Mouse (Mus musculus) thymus, adult 2 months (tissue): ENCODE results near the gene Btbd19. TPM values are rescaled to one million over a fixed set of nuclear protein-coding genes. Genes with fewer than 3 reads are reported as not detected.

Experiments
- DNase-seq: peaks from one replicate; pipeline ENCODE4 v3.0.0; 2021
- H3K27ac ChIP-seq: fragments of 200-500 bp; 2 replicates; pipeline ENCODE4 v1.5.1; 2012; ENCODE audit warnings: low read length, control low read depth; ENCODE audit not compliant: control insufficient read depth, insufficient read depth
- H3K27me3 ChIP-seq: fragments of 200-500 bp; 2 replicates; pipeline ENCODE4 v1.6.1; 2012; ENCODE audit warnings: mild to moderate bottlenecking, low read length, moderate library complexity, mixed read lengths; ENCODE audit not compliant: control insufficient read depth, insufficient read depth
- H3K36me3 ChIP-seq: fragments of 200-500 bp; 2 replicates; pipeline ENCODE4 v1.6.1; 2012; ENCODE audit warnings: mild to moderate bottlenecking, low read length, moderate library complexity; ENCODE audit not compliant: control insufficient read depth, insufficient read depth
- H3K4me1 ChIP-seq: fragments of 200-500 bp; replicated peaks from 2 replicates; pipeline ENCODE4 v1.6.1; 2012; ENCODE audit warnings: low read length; ENCODE audit not compliant: control insufficient read depth, insufficient read depth
- H3K4me3 ChIP-seq: fragments of 200-500 bp; 2 replicates; pipeline ENCODE4 v1.5.1; 2012; ENCODE audit warnings: mild to moderate bottlenecking, low read length, control low read depth, moderate library complexity; ENCODE audit not compliant: control insufficient read depth, insufficient read depth
- CTCF ChIP-seq: fragments of 200-500 bp; IDR thresholded peaks from 2 replicates; pipeline ENCODE4 v1.5.1; 2012; ENCODE audit warnings: mild to moderate bottlenecking, control low read depth, low read length, moderate library complexity, borderline replicate concordance; ENCODE audit not compliant: control insufficient read depth, poor library complexity, insufficient read depth; ENCODE audit errors: extremely low read depth
- POLR2A ChIP-seq: fragments of 200-500 bp; IDR thresholded peaks from 2 replicates; pipeline ENCODE4 v1.6.1; 2012; ENCODE audit warnings: mild to moderate bottlenecking, low read length, control low read depth, moderate library complexity; ENCODE audit not compliant: control insufficient read depth, poor library complexity, insufficient read depth; ENCODE audit errors: extremely low read depth
- WGBS: fragments of 180-500 bp; shearing (Covaris S2); methylation state at CpG from one replicate; pipeline ENCODE4 v1.1.7; 2018; 5-methylcytosine and 5-hydroxymethylcytosine counted together
- polyA plus RNA-seq: library from polyadenylated mRNA; depleted of rRNA; stranded (reverse); fragments of >200 nt; gene quantifications from 2 replicates; pipeline ENCODE4 v1.2.3, GENCODE M21; 2012

The Btbd19 gene
- polyA plus RNA-seq, 1 experiment = 20.3 TPM

- WGBS = 96% methylated on average over 25 of the region's 25 CpGs
- Histone ChIP-seq H3K27me3 (no peaks in the 10 kb centered on the region), H3K4me3 (no peak overlapping the region), H3K36me3 (no peaks in the 10 kb centered on the region), H3K4me1 (peaks cover 5% of the 10 kb centered on the region; the same call in 1 of the 2 replicates), H3K27ac (no peak overlapping the region)
- TF ChIP-seq CTCF = no peak
- TF ChIP-seq POLR2A = no peak
- no peak for DNase-seq
These were observed 16.2 kb downstream of the Btbd19 start for GRCm38 (mm10) chr4:117109330-117109729.

GRCm38 (mm10) chr4:117108524-117108849 is 17.0 kb downstream of the Btbd19 start:
- no peak overlapping the region for H3K4me3 ChIP-seq

GRCm38 (mm10) chr4:117107813-117108523 is 17.6 kb downstream of the Btbd19 start:
- H3K27me3 ChIP-seq = no peaks in the 10 kb centered on the region
- peaks cover 5% of the 10 kb centered on the region; the same call in 1 of the 2 replicates for H3K4me1 ChIP-seq
- DNase-seq = no peak
- H3K27ac ChIP-seq = no peak overlapping the region
- no peaks in the 10 kb centered on the region for H3K36me3 ChIP-seq
- 95% methylated on average over 18 of the region's 18 CpGs for WGBS
- H3K4me3 ChIP-seq = no peak overlapping the region
- TF ChIP-seq CTCF = no peak
- no peak for TF ChIP-seq POLR2A

More at GRCm38 (mm10) chr4:117108524-117108849, 17.0 kb downstream of the Btbd19 start:
- no peak for DNase-seq
- Histone ChIP-seq H3K27me3 (no peaks in the 10 kb centered on the region), H3K36me3 (no peaks in the 10 kb centered on the region), H3K4me1 (peaks cover 5% of the 10 kb centered on the region; the same call in 1 of the 2 replicates), H3K27ac (no peak overlapping the region)
- TF ChIP-seq CTCF (no peak), POLR2A (no peak)
- WGBS = 96% methylated on average over 6 of the region's 6 CpGs

- no peak overlapping the region for H3K27ac ChIP-seq
These were observed 20.4 kb downstream of the Btbd19 start for GRCm38 (mm10) chr4:117105127-117105526.

GRCm38 (mm10) chr4:117104672-117105071 is 20.9 kb downstream of the Btbd19 start:
- 66% methylated on average over 10 of the region's 10 CpGs for WGBS
- no peak overlapping the region for H3K27ac ChIP-seq

More at GRCm38 (mm10) chr4:117105127-117105526, 20.4 kb downstream of the Btbd19 start:
- TF ChIP-seq CTCF (no peak), POLR2A (no peak)
- Histone ChIP-seq H3K36me3 (no peaks in the 10 kb centered on the region), H3K4me3 (no peak overlapping the region), H3K4me1 (peaks cover 6% of the 10 kb centered on the region), H3K27me3 (no peaks in the 10 kb centered on the region)
- no peak for DNase-seq
- 78% methylated on average over 10 of the region's 10 CpGs for WGBS

GRCm38 (mm10) chr4:117101218-117101617 is 24.3 kb downstream of the Btbd19 start:
- Histone ChIP-seq H3K36me3 (no peaks in the 10 kb centered on the region), H3K27me3 (no peaks in the 10 kb centered on the region; the same call in 1 of the 2 replicates), H3K4me1 (peaks cover 11% of the 10 kb centered on the region), H3K27ac (no peak overlapping the region), H3K4me3 (no peak overlapping the region)
- peak; percentile 22 for DNase-seq
- 69% methylated on average over 7 of the region's 7 CpGs for WGBS
- TF ChIP-seq POLR2A (no peak), CTCF (no peak)

More at GRCm38 (mm10) chr4:117104672-117105071, 20.9 kb downstream of the Btbd19 start:
- H3K36me3 ChIP-seq = no peaks in the 10 kb centered on the region
- H3K4me1 ChIP-seq = peaks cover 7% of the 10 kb centered on the region
- no peak overlapping the region for H3K4me3 ChIP-seq
- no peak for DNase-seq
- TF ChIP-seq CTCF = no peak
- no peak for TF ChIP-seq POLR2A
- no peaks in the 10 kb centered on the region for H3K27me3 ChIP-seq
